Mouse (Mus musculus) hindbrain, embryonic 10.5 days (tissue): ENCODE data around the gene Batf. TPM values are rescaled to one million over a fixed set of nuclear protein-coding genes. Genes with fewer than 3 reads are reported as not detected.

Experiments
- DNase-seq: peaks from one replicate; pipeline ENCODE4 v3.0.0-alpha.2; 2017; ENCODE audit warnings: low spot score
- H3K27ac ChIP-seq: fragments of 300-500 bp; sonication (generic); 2 replicates; pipeline ENCODE4 v1.5.1; 2016; ENCODE audit warnings: mild to moderate bottlenecking, moderate library complexity
- H3K27me3 ChIP-seq: fragments of 300-500 bp; sonication (generic); 2 replicates; pipeline ENCODE4 v1.6.1; 2016; ENCODE audit warnings: mild to moderate bottlenecking; ENCODE audit not compliant: poor library complexity, insufficient read depth, severe bottlenecking
- H3K36me3 ChIP-seq: fragments of 300-500 bp; sonication (generic); 2 replicates; pipeline ENCODE4 v1.6.1; 2016; ENCODE audit warnings: mild to moderate bottlenecking, moderate library complexity
- H3K4me1 ChIP-seq: fragments of 300-500 bp; sonication (generic); replicated peaks from 2 replicates; pipeline ENCODE4 v1.6.1; 2016; ENCODE audit warnings: mild to moderate bottlenecking
- H3K4me3 ChIP-seq: fragments of 300-500 bp; sonication (generic); 2 replicates; pipeline ENCODE4 v1.5.1; 2016; ENCODE audit warnings: mild to moderate bottlenecking, moderate library complexity
- H3K9me3 ChIP-seq: fragments of 300-500 bp; sonication (generic); 2 replicates; pipeline ENCODE4 v1.6.1; 2016; ENCODE audit warnings: mild to moderate bottlenecking, moderate library complexity
- WGBS: fragments of 180-500 bp; shearing (Covaris S2); methylation state at CpG from one replicate; pipeline ENCODE4 v1.1.7; 2016; 5-methylcytosine and 5-hydroxymethylcytosine counted together
- polyA plus RNA-seq: library from polyadenylated mRNA; unstranded; fragments of >200 nt; fragmentation: Nextera tagmentation; extraction: Ambion mirVana; gene quantifications from 2 replicates; pipeline ENCODE4 v1.2.1, GENCODE M21; 2016

The Batf gene
- polyA plus RNA-seq, 1 experiment from 2014 or later: 2.5 TPM

DNA sequence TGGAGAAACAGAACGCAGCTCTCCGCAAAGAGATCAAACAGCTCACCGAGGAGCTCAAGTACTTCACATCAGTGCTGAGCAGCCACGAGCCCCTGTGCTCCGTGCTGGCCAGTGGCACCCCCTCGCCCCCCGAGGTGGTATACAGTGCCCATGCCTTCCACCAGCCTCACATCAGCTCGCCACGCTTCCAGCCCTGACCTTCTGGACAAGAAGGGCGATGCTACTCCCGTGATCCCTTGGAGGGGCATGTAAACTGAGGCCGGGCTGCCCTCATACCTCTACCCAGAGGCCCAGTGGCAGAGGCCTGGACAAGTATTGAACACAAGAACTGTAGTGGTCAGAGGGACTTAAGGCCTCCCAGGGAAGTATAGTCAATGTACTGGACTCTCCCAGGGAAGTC, 22.1 kb downstream of the Batf start:
- H3K9me3 ChIP-seq: no peaks in the 10 kb centered on the region
- H3K27me3 ChIP-seq: peaks cover 36% of the 10 kb centered on the region
- no peak for DNase-seq
- H3K4me1 ChIP-seq: peaks cover 18% of the 10 kb centered on the region
- H3K36me3 ChIP-seq: no peaks in the 10 kb centered on the region
- H3K4me3 ChIP-seq: no peak overlapping the region
- no peak overlapping the region for H3K27ac ChIP-seq
- 94% methylated on average over 12 of the region's 12 CpGs for WGBS

DNA sequence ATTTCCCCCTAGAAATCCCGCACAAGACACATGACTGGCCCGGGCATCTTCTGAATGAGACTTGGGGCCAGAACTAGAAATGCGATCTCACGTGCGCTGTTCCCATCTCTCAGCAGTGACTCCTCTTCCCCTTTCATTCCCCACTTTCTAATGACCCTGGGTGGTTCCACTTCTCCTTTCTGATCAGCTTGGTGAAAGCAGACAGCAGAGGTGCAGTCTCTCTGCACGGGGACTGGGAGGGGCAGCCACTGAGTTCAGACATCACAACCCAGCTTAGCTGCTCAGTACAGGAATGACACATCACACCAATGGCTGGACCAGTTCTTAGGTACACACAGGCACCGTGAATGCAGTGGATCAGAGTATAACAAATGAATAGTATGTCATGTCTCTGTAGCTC, 24.2 kb downstream of the Batf start:
- H3K4me3 ChIP-seq: no peak overlapping the region
- 84% methylated on average over 7 of the region's 7 CpGs for WGBS
- H3K4me1 ChIP-seq: peaks cover 4% of the 10 kb centered on the region
- no peaks in the 10 kb centered on the region for H3K36me3 ChIP-seq
- no peak overlapping the region for H3K27ac ChIP-seq
- H3K27me3 ChIP-seq: peaks cover 27% of the 10 kb centered on the region
- DNase-seq: no peak
- H3K9me3 ChIP-seq: no peaks in the 10 kb centered on the region

GRCm38 (mm10) chr12:85712587-85712986, 26.1 kb downstream of the Batf start:
- 83% methylated on average over 2 of the region's 2 CpGs for WGBS
- Histone ChIP-seq H3K9me3 (0 out of 2 replicates have a peak, but pooled peaks cover 2% of the 10 kb centered on the region), H3K4me3 (no peak overlapping the region), H3K27me3 (peaks cover 9% of the 10 kb centered on the region; the same call in 1 of the 2 replicates), H3K27ac (no peak overlapping the region), H3K4me1 (no peaks in the 10 kb centered on the region), H3K36me3 (no peaks in the 10 kb centered on the region)
- no peak for DNase-seq

DNA sequence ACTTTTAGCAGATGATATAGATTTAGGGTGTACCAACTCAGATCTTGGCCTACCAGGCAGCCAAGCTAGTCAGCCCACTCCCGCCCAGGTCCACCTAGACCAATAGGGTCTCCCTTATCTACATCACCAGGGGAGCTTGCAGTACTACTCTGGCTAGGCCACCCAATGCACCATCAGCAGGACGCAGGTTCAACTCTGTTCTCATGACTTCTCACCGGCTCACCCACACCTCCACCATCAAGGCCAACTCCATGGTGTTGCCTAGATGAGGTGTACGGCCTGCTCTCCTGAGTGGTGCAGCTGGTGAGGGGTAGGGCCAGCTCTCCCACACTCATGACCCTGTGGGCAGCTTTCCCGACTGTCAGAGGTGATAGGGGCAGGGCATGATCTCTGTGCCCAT, 27.7 kb downstream of the Batf start:
- no peaks in the 10 kb centered on the region for H3K36me3 ChIP-seq
- H3K27ac ChIP-seq: no peak overlapping the region
- 90% methylated on average over 5 of the region's 5 CpGs for WGBS
- 0 out of 2 replicates have a peak, but pooled peaks cover 2% of the 10 kb centered on the region for H3K9me3 ChIP-seq
- H3K4me3 ChIP-seq: no peak overlapping the region
- DNase-seq: no peak
- 0 out of 2 replicates have a peak, but pooled peaks cover 3% of the 10 kb centered on the region for H3K27me3 ChIP-seq
- H3K4me1 ChIP-seq: no peaks in the 10 kb centered on the region

GRCm38 (mm10) chr12:85725306-85725705, 38.8 kb downstream of the Batf start:
- no peaks in the 10 kb centered on the region for H3K4me1 ChIP-seq
- no peaks in the 10 kb centered on the region for H3K9me3 ChIP-seq
- no peak overlapping the region for H3K27ac ChIP-seq
- no peaks in the 10 kb centered on the region for H3K27me3 ChIP-seq
- DNase-seq: no peak
- H3K4me3 ChIP-seq: no peak overlapping the region
- H3K36me3 ChIP-seq: no peaks in the 10 kb centered on the region
- WGBS: 83% methylated on average over 4 of the region's 4 CpGs

DNA sequence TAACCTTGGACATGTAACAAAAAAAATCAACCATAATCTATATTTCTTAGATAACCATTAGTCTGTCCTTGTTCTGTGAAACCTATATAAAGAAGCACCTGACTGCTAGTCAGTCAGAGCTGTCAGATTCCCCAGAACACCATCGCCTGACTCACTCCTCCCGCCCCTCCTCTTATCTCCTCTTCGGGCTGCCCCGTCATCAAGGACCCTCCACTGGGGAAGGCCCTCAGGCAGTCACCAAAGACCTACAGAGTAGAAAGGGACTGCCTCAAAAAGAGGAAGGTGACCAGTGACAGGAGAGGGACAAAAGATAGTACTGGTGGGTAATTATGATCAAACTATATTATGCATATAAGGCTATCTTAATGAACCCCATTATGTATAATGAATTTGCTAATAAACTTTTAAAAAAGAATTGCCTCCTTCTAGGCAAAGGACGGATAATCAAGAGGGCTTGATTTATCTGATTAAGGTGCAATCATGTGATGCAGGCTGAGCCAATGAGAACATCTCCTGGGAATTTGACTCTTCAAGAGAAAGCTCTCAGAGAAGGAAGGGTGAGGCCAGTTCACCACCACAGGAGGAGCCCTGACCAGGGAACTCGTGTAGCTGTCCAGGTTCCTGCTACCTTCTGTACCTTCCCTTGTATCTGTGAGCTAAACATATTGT, 40.4 kb downstream of the Batf start:
- 74% methylated on average over 6 of the region's 6 CpGs for WGBS
- Histone ChIP-seq H3K27me3 (no peaks in the 10 kb centered on the region), H3K27ac (no peak overlapping the region), H3K4me3 (no peak overlapping the region), H3K9me3 (no peaks in the 10 kb centered on the region), H3K36me3 (no peaks in the 10 kb centered on the region), H3K4me1 (no peaks in the 10 kb centered on the region)
- DNase-seq: no peak

DNA sequence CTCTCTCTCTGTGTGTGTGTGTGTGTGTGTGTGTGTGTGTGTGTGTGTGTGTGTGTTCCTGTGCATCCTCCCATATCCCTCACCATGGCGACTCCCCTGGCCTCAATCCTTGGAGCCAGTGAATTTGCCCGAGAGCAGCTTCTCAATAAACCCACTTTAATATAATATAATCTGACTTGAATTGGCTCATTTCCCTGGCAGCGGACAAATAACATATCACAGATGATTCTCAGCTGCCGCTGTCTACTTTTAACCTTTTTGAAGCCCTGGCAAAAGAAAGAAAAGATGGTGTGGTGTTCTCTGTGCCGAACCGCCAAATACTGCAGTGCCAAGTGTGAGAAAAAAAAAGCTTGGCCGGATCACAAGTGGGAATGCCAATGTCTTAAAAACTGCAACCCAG, 41.7 kb downstream of the Batf start:
- Histone ChIP-seq H3K36me3 (no peaks in the 10 kb centered on the region), H3K27ac (no peak overlapping the region), H3K9me3 (no peaks in the 10 kb centered on the region; the same call in 1 of the 2 replicates), H3K4me1 (no peaks in the 10 kb centered on the region), H3K4me3 (no peak overlapping the region), H3K27me3 (no peaks in the 10 kb centered on the region)
- DNase-seq: no peak
- WGBS: 92% methylated on average over 7 of the region's 7 CpGs

- Histone ChIP-seq H3K36me3 (no peaks in the 10 kb centered on the region), H3K4me1 (no peaks in the 10 kb centered on the region), H3K4me3 (no peak overlapping the region), H3K27ac (no peak overlapping the region), H3K9me3 (no peaks in the 10 kb centered on the region; the same call in 1 of the 2 replicates), H3K27me3 (no peaks in the 10 kb centered on the region)
- peak; percentile 66 for DNase-seq
- WGBS: 40% methylated on average over 17 of the region's 17 CpGs
Measured at GRCm38 (mm10) chr12:85729022-85729944, 42.8 kb downstream of the Batf start.

DNA sequence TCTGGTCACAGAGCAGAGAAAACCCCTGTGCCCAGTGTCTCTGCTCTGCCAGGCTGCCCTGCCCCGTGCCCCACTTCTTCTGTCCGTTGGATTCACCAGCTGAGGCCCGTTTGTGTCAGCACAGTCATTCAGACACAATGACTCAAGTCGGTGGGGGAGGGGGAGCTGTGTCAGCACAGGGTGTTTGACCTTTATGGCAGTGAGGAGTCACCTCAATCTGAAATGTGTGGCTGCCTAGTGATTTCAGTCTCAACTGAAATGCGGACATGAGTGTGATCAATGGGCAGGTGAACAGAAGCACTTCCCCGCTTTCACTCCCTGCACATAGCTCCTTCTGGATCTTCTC, 43.4 kb downstream of the Batf start:
- WGBS: 69% methylated on average over 6 of the region's 6 CpGs
- no peaks in the 10 kb centered on the region; the same call in 1 of the 2 replicates for H3K9me3 ChIP-seq
- no peak overlapping the region for H3K4me3 ChIP-seq
- H3K36me3 ChIP-seq: no peaks in the 10 kb centered on the region
- no peaks in the 10 kb centered on the region for H3K4me1 ChIP-seq
- no peaks in the 10 kb centered on the region for H3K27me3 ChIP-seq
- no peak for DNase-seq
- H3K27ac ChIP-seq: no peak overlapping the region

- no peaks in the 10 kb centered on the region for H3K36me3 ChIP-seq
- H3K4me1 ChIP-seq: no peaks in the 10 kb centered on the region
- WGBS: 84% methylated on average over 2 of the region's 2 CpGs
- H3K27me3 ChIP-seq: no peaks in the 10 kb centered on the region
- no peak overlapping the region for H3K4me3 ChIP-seq
- H3K27ac ChIP-seq: no peak overlapping the region
- no peaks in the 10 kb centered on the region; the same call in 1 of the 2 replicates for H3K9me3 ChIP-seq
- DNase-seq: no peak
Measured at GRCm38 (mm10) chr12:85736203-85736602, 49.7 kb downstream of the Batf start.

- H3K4me3 ChIP-seq: no peak overlapping the region
- 92% methylated on average over 3 of the region's 3 CpGs for WGBS
- DNase-seq: no peak
- H3K4me1 ChIP-seq: no peaks in the 10 kb centered on the region
- no peaks in the 10 kb centered on the region for H3K27me3 ChIP-seq
- no peak overlapping the region for H3K27ac ChIP-seq
- no peaks in the 10 kb centered on the region; the same call in 1 of the 2 replicates for H3K9me3 ChIP-seq
- no peaks in the 10 kb centered on the region for H3K36me3 ChIP-seq
Measured at GRCm38 (mm10) chr12:85736960-85737359, 50.5 kb downstream of the Batf start.

DNA sequence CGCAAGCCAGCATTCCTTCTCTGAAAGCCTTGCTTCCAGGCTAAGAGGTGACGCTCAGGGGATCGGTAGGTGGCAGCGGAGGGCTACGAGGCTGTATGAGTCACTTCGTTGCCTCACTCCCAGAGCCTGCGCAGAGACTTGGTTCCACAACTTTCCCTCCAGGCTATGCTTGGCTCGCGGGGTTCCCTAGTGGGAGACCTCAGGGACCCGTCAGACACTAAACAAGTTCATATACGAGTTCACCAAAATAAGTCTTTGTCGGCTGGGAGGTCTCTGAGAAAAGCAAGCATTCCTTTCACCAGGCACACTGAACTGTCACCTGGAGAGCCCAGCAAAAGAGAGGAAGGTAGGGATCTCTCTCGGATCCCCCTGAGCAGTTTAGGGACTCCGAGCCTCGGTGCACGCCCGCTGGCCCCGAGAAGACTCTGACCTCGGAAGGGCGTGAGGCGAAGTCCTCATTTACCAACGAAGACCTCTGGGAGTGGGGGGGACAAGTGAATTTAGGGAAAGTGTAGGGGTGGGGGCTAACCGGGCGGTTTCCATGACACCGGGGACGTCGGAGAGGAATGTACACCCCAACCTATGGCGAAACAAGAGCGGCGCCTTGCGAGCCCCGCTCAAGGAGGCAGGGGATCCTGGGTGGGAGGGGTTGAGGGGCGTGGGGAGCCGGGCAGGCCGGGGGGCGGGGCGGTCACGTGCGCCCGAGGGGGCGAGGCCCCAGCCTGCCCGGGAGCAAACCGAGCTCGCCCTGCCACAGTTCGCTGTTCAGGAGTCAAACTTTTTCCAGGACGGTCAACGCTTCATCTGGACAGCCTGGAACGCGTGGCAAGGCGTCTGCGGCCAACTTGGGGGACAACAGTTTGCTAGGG, 59.6 kb downstream of the Batf start, which contains the start of gene Flvcr2:
Flvcr2 (plus strand) TSS at position 713 of the 869 bp plus-strand sequence.
- peaks cover 15% of the 10 kb centered on the region for H3K4me1 ChIP-seq
- H3K9me3 ChIP-seq: no peaks in the 10 kb centered on the region
- peak within 1 kb of the TSS; percentile 61 for H3K4me3 ChIP-seq
- no peaks in the 10 kb centered on the region for H3K36me3 ChIP-seq
- H3K27ac ChIP-seq: peak within 1 kb of the TSS; percentile 50
- H3K27me3 ChIP-seq: peaks cover 31% of the 10 kb centered on the region
- peak; percentile 77 for DNase-seq
- WGBS: under 1% methylated on average over 51 of the region's 51 CpGs
